Mouse (Mus musculus): ENCODE data around the gene Akap1.

GRCm38 (mm10) chr11:88855795-88856194 is 8.6 kb downstream of the Akap1 start:
- TF ChIP-seq CTCF (IDR thresholded peaks at IDR 0.05; ENCODE audit: control insufficient read depth, insufficient read depth, low read length) (no peak), POLR2A (IDR thresholded peaks at IDR 0.05; ENCODE audit: borderline replicate concordance, control insufficient read depth, low read depth, low read length) (no peak)
